Mouse (Mus musculus) G1E (cell line): ENCODE data around the gene Trip6. TPM values are rescaled to one million over a fixed set of nuclear protein-coding genes. Genes with fewer than 3 reads are reported as not detected.
"Not testable (repeated sequence)": the region's sequence is repeated elsewhere in the genome, so short reads cannot be mapped to it uniquely, and the experiment has no call there.

Source experiments
- ATAC-seq: 2 replicates; pipeline ENCODE4 v1.8.0; 2016; ENCODE audit warnings: mild to moderate bottlenecking; ENCODE audit not compliant: insufficient number of reproducible peaks, poor library complexity, low FRiP score, severe bottlenecking; ENCODE audit errors: extremely low read depth
- DNase-seq: peaks from one replicate; pipeline ENCODE4 v3.0.0; 2012; ENCODE audit warnings: low spot score
- H3K27me3 ChIP-seq: 2 replicates; pipeline ENCODE4 v1.6.1; 2012; ENCODE audit warnings: mild to moderate bottlenecking, low read length, inconsistent platforms; ENCODE audit not compliant: insufficient read depth
- H3K36me3 ChIP-seq: replicated peaks from 2 replicates; pipeline ENCODE3; 2012; ENCODE audit warnings: mild to moderate bottlenecking, inconsistent platforms
- H3K4me1 ChIP-seq: 2 replicates; pipeline ENCODE4 v1.6.1; 2012; ENCODE audit warnings: low read depth, low read length, inconsistent platforms, mixed read lengths; ENCODE audit not compliant: insufficient read depth
- H3K4me3 ChIP-seq: 2 replicates; pipeline ENCODE4 v1.5.1; 2012; ENCODE audit warnings: low read depth, mild to moderate bottlenecking, inconsistent platforms, low read length, moderate library complexity, mixed read lengths
- H3K9me3 ChIP-seq: replicated peaks from 2 replicates; pipeline ENCODE4 v1.6.1; 2012; ENCODE audit warnings: inconsistent platforms
- CTCF ChIP-seq: IDR thresholded peaks from 2 replicates; pipeline ENCODE4 v1.5.1; 2012; ENCODE audit warnings: low read depth, low read length, inconsistent platforms, mixed read lengths
- GATA1 ChIP-seq: IDR thresholded peaks from 2 replicates; pipeline ENCODE4 v1.6.1; 2012; ENCODE audit warnings: borderline replicate concordance, low read length, inconsistent platforms, mixed read lengths
- GATA2 ChIP-seq: IDR thresholded peaks from 2 replicates; pipeline ENCODE4 v1.6.1; 2012; ENCODE audit warnings: low read depth, low read length, inconsistent platforms, borderline replicate concordance
- POLR2AphosphoS5 ChIP-seq: IDR thresholded peaks from 2 replicates; pipeline ENCODE4 v1.6.1; 2012; ENCODE audit warnings: low read depth, low read length, inconsistent platforms; ENCODE audit not compliant: insufficient replicate concordance
- TAL1 ChIP-seq: conservative IDR thresholded peaks from 2 replicates; pipeline ENCODE4 v1.6.1; 2012; ENCODE audit warnings: low read depth, low read length, inconsistent platforms, mixed read lengths
- polyA plus RNA-seq: library from polyadenylated mRNA; stranded (reverse); fragments of >175 nt; gene quantifications from 2 replicates; pipeline ENCODE4 v1.2.3, GENCODE M21; 2012
- total RNA-seq, 2 experiments: library from RNA; stranded (forward) in 1 of 2; stranded (reverse) in 1 of 2; fragments of 200-1000 nt in 1 of 2; fragments of >200 nt in 1 of 2; fragmentation: Nextera tagmentation in 1 of 2; gene quantifications; 2 replicates each; pipeline ENCODE4 v1.2.3; 2014 to 2017

Trip6 gene
- total and polyA plus RNA-seq, 3 experiments = 4.6 to 57.8 (median 25.5) TPM

DNA sequence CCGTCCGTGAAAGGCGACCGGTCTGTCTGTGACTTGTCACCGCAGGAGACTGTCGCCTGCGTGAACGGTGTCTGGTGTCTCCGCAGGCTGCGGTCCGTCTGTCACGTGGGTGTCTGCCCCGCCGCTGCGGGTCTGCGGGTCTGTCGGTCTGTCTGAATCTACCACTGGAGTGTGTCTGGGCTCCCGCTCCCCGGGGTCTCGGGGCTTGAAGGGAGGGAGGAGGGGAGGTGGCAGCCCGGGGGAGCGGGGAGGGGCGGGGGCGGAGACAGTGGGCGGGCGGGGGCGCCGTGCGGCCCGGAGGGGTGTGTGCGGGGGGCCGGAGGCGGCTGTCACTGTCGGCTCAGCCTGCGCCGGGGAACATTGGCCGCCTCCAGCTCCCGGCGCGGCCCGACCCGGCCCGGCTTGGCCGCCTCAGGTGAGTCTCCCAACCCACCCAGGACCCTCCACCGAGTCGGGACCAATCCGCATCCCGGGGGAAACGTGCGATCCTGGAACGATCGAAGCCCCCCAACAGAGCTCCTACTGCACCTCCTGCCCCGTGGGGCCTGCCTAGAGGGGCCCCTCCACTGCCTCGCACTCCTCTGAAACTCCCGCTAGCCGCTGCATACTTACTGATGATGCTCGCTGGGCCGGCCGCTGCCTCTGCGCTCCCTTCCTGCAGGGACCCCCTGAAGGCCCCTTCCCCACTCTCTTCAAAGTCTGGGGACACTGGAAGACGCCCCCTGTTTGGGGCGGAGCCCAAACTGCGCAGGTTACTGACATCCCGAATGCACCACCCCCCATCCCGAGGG is 26.1 kb downstream of the Trip6 start:
- Histone ChIP-seq H3K36me3 (peaks cover 15% of the 10 kb centered on the region), H3K4me1 (peaks cover 70% of the 10 kb centered on the region), H3K27me3 (peaks cover 15% of the 10 kb centered on the region), H3K9me3 (no peaks in the 10 kb centered on the region), H3K4me3 (peak overlapping the region; percentile 78)
- TF ChIP-seq TAL1 = no peak
- TF ChIP-seq POLR2AphosphoS5 = no peak
- TF ChIP-seq GATA1 = no peak
- TF ChIP-seq CTCF = no peak
- TF ChIP-seq GATA2 = no peak
- DNase-seq (peak; percentile 55), ATAC-seq (no peak)

- DNase-seq (peak; percentile 43), ATAC-seq (no peak)
- TF ChIP-seq TAL1 (no peak), CTCF (no peak)
- no peaks in the 10 kb centered on the region for H3K9me3 ChIP-seq
- H3K36me3 ChIP-seq = peaks cover 13% of the 10 kb centered on the region
- peaks cover 62% of the 10 kb centered on the region for H3K4me1 ChIP-seq
- peak within 1 kb of the TSS; percentile 78 for H3K4me3 ChIP-seq
- peaks cover 15% of the 10 kb centered on the region for H3K27me3 ChIP-seq
Measured at GRCm38 (mm10) chr5:137287032-137287952, 26.9 kb downstream of the Trip6 start, which contains the start of gene Ache. Ache (plus strand) TSS chr5:137287519.

GRCm38 (mm10) chr5:137286655-137287031 is 27.6 kb downstream of the Trip6 start:
- Histone ChIP-seq H3K4me3 (peak overlapping the region; percentile 78; the same call in 1 of the 2 replicates), H3K4me1 (peaks cover 55% of the 10 kb centered on the region), H3K27me3 (peaks cover 15% of the 10 kb centered on the region), H3K36me3 (peaks cover 6% of the 10 kb centered on the region), H3K9me3 (no peaks in the 10 kb centered on the region)
- DNase-seq (peak; percentile 77), ATAC-seq (no peak)
- no peak for TF ChIP-seq POLR2AphosphoS5
- TF ChIP-seq CTCF = peak; percentile 35; the same call in 1 of the 2 replicates

- peaks cover 2% of the 10 kb centered on the region for H3K36me3 ChIP-seq
- peaks cover 49% of the 10 kb centered on the region for H3K4me1 ChIP-seq
- peaks cover 17% of the 10 kb centered on the region for H3K27me3 ChIP-seq
- no peaks in the 10 kb centered on the region for H3K9me3 ChIP-seq
- H3K4me3 ChIP-seq = no peak overlapping the region
- no peak for TF ChIP-seq GATA2
- ATAC-seq (no peak), DNase-seq (no peak)
Measured at GRCm38 (mm10) chr5:137285986-137286385, 28.2 kb downstream of the Trip6 start.

DNA sequence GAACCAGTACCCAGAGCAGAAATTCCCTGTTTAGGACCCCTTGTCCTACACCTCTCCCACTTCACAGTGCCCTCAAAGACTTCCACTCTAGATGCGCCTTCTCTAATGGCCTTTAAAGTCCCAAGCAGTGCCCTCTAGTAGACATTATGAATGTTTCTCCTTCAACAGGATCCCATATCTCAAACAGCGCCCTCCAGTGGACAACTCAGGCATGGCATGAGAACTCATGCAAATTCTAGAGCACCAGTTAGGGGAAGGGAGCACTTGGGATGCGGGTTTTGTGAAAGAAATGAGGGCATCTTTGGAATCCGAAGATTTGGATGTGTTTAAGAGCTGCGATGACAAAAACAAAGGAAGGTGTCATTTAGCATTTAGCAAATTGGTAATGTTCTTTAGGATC is 29.2 kb downstream of the Trip6 start:
- DNase-seq (no peak), ATAC-seq (no peak)
- H3K9me3 ChIP-seq = no peaks in the 10 kb centered on the region
- H3K4me3 ChIP-seq = no peak overlapping the region
- H3K4me1 ChIP-seq = peaks cover 39% of the 10 kb centered on the region
- TF ChIP-seq GATA1 (no peak), GATA2 (no peak), CTCF (peak; percentile 59)
- no peaks in the 10 kb centered on the region for H3K36me3 ChIP-seq
- H3K27me3 ChIP-seq = peaks cover 19% of the 10 kb centered on the region

DNA sequence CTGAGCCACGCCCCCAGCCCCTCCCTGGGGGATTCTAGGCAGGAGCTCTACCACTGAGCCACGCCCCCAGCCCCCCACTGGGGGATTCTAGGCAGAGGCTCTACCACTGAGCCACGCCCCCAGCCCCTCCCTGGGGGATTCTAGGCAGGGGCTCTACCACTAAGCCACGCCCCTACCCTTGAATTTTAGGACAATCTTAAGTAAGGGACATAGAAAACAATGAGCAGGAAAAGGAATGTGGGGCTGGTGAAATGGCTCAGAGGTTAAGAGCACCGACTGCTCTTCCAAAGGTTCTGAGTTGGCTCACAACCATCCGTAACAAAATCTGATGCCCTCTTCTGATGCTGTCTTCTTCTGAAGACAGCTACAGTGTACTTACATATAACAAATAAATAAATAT is 29.8 kb downstream of the Trip6 start:
- H3K36me3 ChIP-seq, ATAC-seq, H3K9me3 ChIP-seq, H3K4me3 ChIP-seq, DNase-seq: not testable (repeated sequence)
- Histone ChIP-seq H3K4me1 (peaks cover 33% of the 10 kb centered on the region), H3K27me3 (peaks cover 21% of the 10 kb centered on the region)
